Mouse (Mus musculus) forebrain, embryonic 14.5 days (tissue): Measurements from ENCODE around the gene Ncs1. TPM values are rescaled to one million over a fixed set of nuclear protein-coding genes. Genes with fewer than 3 reads are reported as not detected.
A peak's percentile ranks its signal among the peaks of the same experiment; 100 is the strongest.

Experiments
- ATAC-seq: fragments of 200-750 bp; cut with Nextera tagmentation; 2 replicates; pipeline ENCODE4 v1.8.0; 2017; ENCODE audit warnings: mild to moderate bottlenecking, moderate library complexity
- DNase-seq: peaks from one replicate; pipeline ENCODE4 v3.0.0-alpha.2; 2015; ENCODE audit warnings: low spot score
- H3K27ac ChIP-seq: fragments of 300-500 bp; sonication (generic); 2 replicates; pipeline ENCODE4 v1.5.1; 2014; ENCODE audit warnings: low read depth, mild to moderate bottlenecking, control low read depth, low read length, moderate library complexity
- H3K27me3 ChIP-seq: fragments of 300-500 bp; sonication (generic); replicated peaks from 2 replicates; pipeline ENCODE4 v1.6.1; 2014; ENCODE audit warnings: low read length, control low read depth, mixed read lengths; ENCODE audit not compliant: control insufficient read depth, insufficient read depth
- H3K36me3 ChIP-seq: fragments of 300-500 bp; sonication (generic); 2 replicates; pipeline ENCODE4 v1.6.1; 2014; ENCODE audit warnings: low read length, control low read depth; ENCODE audit not compliant: control insufficient read depth, insufficient read depth
- H3K4me1 ChIP-seq: fragments of 300-500 bp; sonication (generic); 2 replicates; pipeline ENCODE4 v1.6.1; 2014; ENCODE audit warnings: antibody characterized with exemption, low read length, control low read depth; ENCODE audit not compliant: control insufficient read depth, insufficient read depth
- H3K4me2 ChIP-seq: fragments of 300-500 bp; sonication (generic); 2 replicates; pipeline ENCODE4 v1.6.1; 2014; ENCODE audit warnings: mild to moderate bottlenecking, control low read depth, low read length
- H3K4me3 ChIP-seq: fragments of 300-500 bp; sonication (generic); 2 replicates; pipeline ENCODE4 v1.5.1; 2014; ENCODE audit warnings: low read depth, low read length, control low read depth
- H3K9ac ChIP-seq: fragments of 300-500 bp; sonication (generic); 2 replicates; pipeline ENCODE4 v1.6.1; 2014; ENCODE audit warnings: mild to moderate bottlenecking, low read length, control low read depth, moderate library complexity
- H3K9me3 ChIP-seq: fragments of 300-500 bp; sonication (generic); replicated peaks from 2 replicates; pipeline ENCODE4 v1.6.1; 2016; ENCODE audit warnings: low read length, control low read depth, mixed read lengths; ENCODE audit not compliant: control insufficient read depth
- WGBS: fragments of 180-500 bp; shearing (Covaris S2); extraction: QIAGEN DNeasy Blood & Tissue Kit; methylation state at CpG from one replicate; pipeline ENCODE4 v1.1.7; 2014; 5-methylcytosine and 5-hydroxymethylcytosine counted together
- polyA plus RNA-seq: library from polyadenylated mRNA; unstranded; fragments of >200 nt; fragmentation: Nextera tagmentation; extraction: Ambion mirVana; gene quantifications from 2 replicates; pipeline ENCODE4 v1.2.1, GENCODE M21; 2014

Gene Ncs1
- polyA plus RNA-seq, 1 experiment from 2014 or later, result 95.2 TPM

GRCm38 (mm10) chr2:31208544-31209142 is 37.0 kb upstream of the Ncs1 start:
- H3K4me1 ChIP-seq, result no peaks in the 10 kb centered on the region
- no peak overlapping the region for H3K4me2 ChIP-seq
- H3K36me3 ChIP-seq, result peaks cover 46% of the 10 kb centered on the region
- WGBS, result 88% methylated on average over 13 of the region's 13 CpGs
- ATAC-seq (no peak), DNase-seq (no peak)
- no peak overlapping the region for H3K9ac ChIP-seq
- H3K4me3 ChIP-seq, result no peak overlapping the region
- H3K27ac ChIP-seq, result no peak overlapping the region
- H3K9me3 ChIP-seq, result no peaks in the 10 kb centered on the region
- H3K27me3 ChIP-seq, result no peaks in the 10 kb centered on the region

GRCm38 (mm10) chr2:31209525-31209924 is 36.1 kb upstream of the Ncs1 start:
- no peak for DNase-seq
- 92% methylated on average over 4 of the region's 4 CpGs for WGBS
- peaks cover 50% of the 10 kb centered on the region for H3K36me3 ChIP-seq

GRCm38 (mm10) chr2:31210144-31210847 is 35.3 kb upstream of the Ncs1 start:
- H3K4me3 ChIP-seq, result no peak overlapping the region
- no peaks in the 10 kb centered on the region for H3K27me3 ChIP-seq
- DNase-seq, result no peak
- 51% methylated on average over 11 of the region's 11 CpGs for WGBS
- ATAC-seq, result no peak
- H3K36me3 ChIP-seq, result peaks cover 57% of the 10 kb centered on the region
- H3K4me2 ChIP-seq, result no peak overlapping the region
- H3K9me3 ChIP-seq, result no peaks in the 10 kb centered on the region
- no peak overlapping the region for H3K27ac ChIP-seq
- peaks cover 4% of the 10 kb centered on the region; the same call in 1 of the 2 replicates for H3K4me1 ChIP-seq
- no peak overlapping the region for H3K9ac ChIP-seq

More at GRCm38 (mm10) chr2:31209525-31209924, 36.1 kb upstream of the Ncs1 start:
- Histone ChIP-seq H3K9me3 (no peaks in the 10 kb centered on the region), H3K4me2 (no peak overlapping the region), H3K4me3 (no peak overlapping the region), H3K27me3 (no peaks in the 10 kb centered on the region), H3K9ac (no peak overlapping the region), H3K4me1 (peaks cover 4% of the 10 kb centered on the region; the same call in 1 of the 2 replicates), H3K27ac (no peak overlapping the region)
- no peak for ATAC-seq

- H3K4me2 ChIP-seq, result no peak overlapping the region
- no peak for ATAC-seq
- peaks cover 4% of the 10 kb centered on the region; the same call in 1 of the 2 replicates for H3K4me1 ChIP-seq
- no peak for DNase-seq
- WGBS, result 49% methylated on average over 3 of the region's 3 CpGs
- no peaks in the 10 kb centered on the region for H3K27me3 ChIP-seq
- H3K9ac ChIP-seq, result no peak overlapping the region
- no peak overlapping the region for H3K4me3 ChIP-seq
- no peaks in the 10 kb centered on the region for H3K9me3 ChIP-seq
- H3K27ac ChIP-seq, result no peak overlapping the region
- peaks cover 62% of the 10 kb centered on the region for H3K36me3 ChIP-seq
Observed at GRCm38 (mm10) chr2:31211204-31211603, 34.4 kb upstream of the Ncs1 start.

DNA sequence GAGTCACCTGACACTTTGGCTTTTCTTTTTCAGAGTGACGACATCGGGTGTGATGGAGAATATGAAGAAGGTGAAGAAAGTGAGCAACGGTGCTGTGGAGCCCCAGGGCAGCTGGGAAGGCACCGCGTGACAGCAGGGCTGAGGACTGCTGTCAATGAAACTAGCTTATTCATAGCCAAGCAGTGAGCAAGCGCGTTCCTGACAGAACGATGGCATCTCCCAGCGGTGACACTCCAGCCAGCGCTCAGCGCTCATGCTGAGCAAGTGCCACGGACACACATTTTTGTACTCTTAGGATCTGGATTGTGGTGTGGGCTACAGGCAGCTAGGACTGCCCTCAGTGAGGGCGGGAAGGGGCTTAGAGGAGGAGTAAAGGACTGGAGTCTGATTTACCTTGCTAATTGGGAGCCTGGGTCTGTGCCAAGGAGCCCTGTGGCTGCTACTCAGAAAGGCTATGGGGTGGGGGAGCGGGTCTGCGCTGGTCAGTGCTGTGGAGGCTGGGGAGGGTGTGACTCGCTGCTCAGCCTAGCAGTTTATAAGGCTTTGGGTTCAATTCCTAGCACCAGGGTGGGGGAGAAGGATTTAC is 31.3 kb upstream of the Ncs1 start:
- WGBS, result 44% methylated on average over 16 of the region's 16 CpGs
- no peak overlapping the region for H3K4me3 ChIP-seq
- H3K4me2 ChIP-seq, result no peak overlapping the region
- H3K9me3 ChIP-seq, result no peaks in the 10 kb centered on the region
- H3K9ac ChIP-seq, result no peak overlapping the region
- H3K36me3 ChIP-seq, result peaks cover 46% of the 10 kb centered on the region
- no peak overlapping the region for H3K27ac ChIP-seq
- peak; percentile 71 for DNase-seq
- peak; percentile 78 for ATAC-seq
- peaks cover 4% of the 10 kb centered on the region; the same call in 1 of the 2 replicates for H3K4me1 ChIP-seq
- H3K27me3 ChIP-seq, result no peaks in the 10 kb centered on the region

DNA sequence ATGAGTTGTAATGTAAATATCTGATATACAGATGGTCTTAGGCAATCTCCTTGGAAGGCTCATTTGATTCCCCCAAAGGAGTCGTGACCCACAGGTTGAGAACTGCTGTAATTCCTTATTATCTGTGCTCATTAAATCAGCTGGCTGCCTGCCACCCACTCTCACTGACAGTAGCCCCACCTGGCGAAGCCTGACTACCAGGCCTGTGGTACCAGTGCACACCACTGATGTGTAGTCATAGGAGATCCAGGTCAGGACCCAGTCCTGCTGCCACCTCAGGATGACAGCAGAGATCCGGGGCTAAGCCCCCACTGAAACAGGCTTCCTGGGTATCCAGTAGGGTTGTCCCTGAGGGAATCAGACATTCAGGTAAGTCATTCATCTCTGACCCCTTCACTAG is 27.0 kb upstream of the Ncs1 start:
- no peak overlapping the region for H3K4me3 ChIP-seq
- no peak for DNase-seq
- H3K4me1 ChIP-seq, result peaks cover 4% of the 10 kb centered on the region; the same call in 1 of the 2 replicates
- no peak overlapping the region for H3K27ac ChIP-seq
- H3K4me2 ChIP-seq, result no peak overlapping the region
- H3K9me3 ChIP-seq, result no peaks in the 10 kb centered on the region
- peaks cover 24% of the 10 kb centered on the region for H3K36me3 ChIP-seq
- 68% methylated on average over 3 of the region's 3 CpGs for WGBS
- ATAC-seq, result no peak
- H3K9ac ChIP-seq, result no peak overlapping the region
- no peaks in the 10 kb centered on the region for H3K27me3 ChIP-seq

- no peak for DNase-seq
- no peak for ATAC-seq
- 91% methylated on average over 6 of the region's 6 CpGs for WGBS
Observed at GRCm38 (mm10) chr2:31219470-31219869, 26.2 kb upstream of the Ncs1 start.

DNA sequence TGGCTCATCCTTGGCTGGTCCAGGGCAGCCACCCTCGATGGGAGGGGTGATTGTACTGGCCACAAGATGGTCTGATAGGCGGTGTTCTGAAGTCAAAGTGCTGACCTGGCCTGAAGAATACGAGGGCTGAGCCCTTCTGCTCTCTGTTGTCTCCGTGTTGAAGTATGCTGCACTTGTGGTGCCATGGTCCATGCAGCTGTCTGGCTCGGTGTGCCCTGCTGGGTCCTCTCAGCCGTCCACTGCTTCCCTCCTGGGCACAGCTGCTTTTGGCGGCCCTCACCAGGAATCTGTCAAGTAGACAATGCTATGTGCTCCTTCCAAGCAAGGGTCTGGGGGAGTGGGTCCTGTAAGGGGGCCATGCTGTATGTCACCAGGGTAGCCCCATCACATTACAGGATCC is 24.8 kb upstream of the Ncs1 start:
- no peak for DNase-seq
- Histone ChIP-seq H3K27ac (no peak overlapping the region), H3K4me3 (no peak overlapping the region), H3K27me3 (no peaks in the 10 kb centered on the region), H3K36me3 (peaks cover 5% of the 10 kb centered on the region; the same call in 1 of the 2 replicates), H3K9me3 (no peaks in the 10 kb centered on the region), H3K9ac (no peak overlapping the region), H3K4me2 (no peak overlapping the region), H3K4me1 (no peaks in the 10 kb centered on the region)
- 65% methylated on average over 7 of the region's 7 CpGs for WGBS
- ATAC-seq, result no peak

More at GRCm38 (mm10) chr2:31219470-31219869, 26.2 kb upstream of the Ncs1 start:
- no peak overlapping the region for H3K4me3 ChIP-seq
- H3K9me3 ChIP-seq, result no peaks in the 10 kb centered on the region
- H3K27ac ChIP-seq, result no peak overlapping the region
- H3K27me3 ChIP-seq, result no peaks in the 10 kb centered on the region
- no peak overlapping the region for H3K4me2 ChIP-seq
- peaks cover 18% of the 10 kb centered on the region for H3K36me3 ChIP-seq
- H3K9ac ChIP-seq, result no peak overlapping the region
- no peaks in the 10 kb centered on the region for H3K4me1 ChIP-seq

DNA sequence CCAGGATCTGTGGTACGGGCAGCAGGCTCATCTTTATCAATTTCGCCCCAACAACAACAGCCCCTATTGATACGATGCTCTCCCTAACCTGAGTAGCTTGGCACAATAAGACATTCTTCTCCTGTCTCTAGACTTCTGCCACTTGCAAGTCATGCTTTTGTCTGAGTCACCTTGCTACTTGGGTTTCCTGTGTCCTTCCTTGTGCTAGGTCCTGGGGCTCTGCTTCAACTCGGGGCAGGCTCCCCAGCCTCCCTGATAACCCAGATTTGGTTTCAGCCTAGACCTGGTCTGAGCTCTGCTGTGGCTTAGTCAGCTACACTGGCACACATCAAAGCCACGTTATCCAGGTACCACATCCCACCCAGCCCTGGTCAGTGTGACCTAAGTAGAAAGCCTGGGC is 24.0 kb upstream of the Ncs1 start:
- Histone ChIP-seq H3K27me3 (no peaks in the 10 kb centered on the region), H3K4me1 (no peaks in the 10 kb centered on the region), H3K36me3 (0 out of 2 replicates have a peak, but pooled peaks cover 5% of the 10 kb centered on the region), H3K4me3 (no peak overlapping the region), H3K9me3 (peaks cover 7% of the 10 kb centered on the region; the same call in 1 of the 2 replicates), H3K9ac (no peak overlapping the region), H3K27ac (no peak overlapping the region), H3K4me2 (no peak overlapping the region)
- 86% methylated on average over 5 of the region's 5 CpGs for WGBS
- DNase-seq, result no peak
- ATAC-seq, result no peak
